Mouse (Mus musculus) B cell, adult 62 days (primary cell): ENCODE measurements around the gene Nxph4. TPM values are rescaled to one million over a fixed set of nuclear protein-coding genes. Genes with fewer than 3 reads are reported as not detected.

Experiments used
- total RNA-seq: library from RNA; stranded (reverse); gene quantifications from 4 replicates; pipeline ENCODE4 v1.2.4, GENCODE M21; 2023

Nxph4 gene
- not detected in 4 replicates for total RNA-seq

DNA sequence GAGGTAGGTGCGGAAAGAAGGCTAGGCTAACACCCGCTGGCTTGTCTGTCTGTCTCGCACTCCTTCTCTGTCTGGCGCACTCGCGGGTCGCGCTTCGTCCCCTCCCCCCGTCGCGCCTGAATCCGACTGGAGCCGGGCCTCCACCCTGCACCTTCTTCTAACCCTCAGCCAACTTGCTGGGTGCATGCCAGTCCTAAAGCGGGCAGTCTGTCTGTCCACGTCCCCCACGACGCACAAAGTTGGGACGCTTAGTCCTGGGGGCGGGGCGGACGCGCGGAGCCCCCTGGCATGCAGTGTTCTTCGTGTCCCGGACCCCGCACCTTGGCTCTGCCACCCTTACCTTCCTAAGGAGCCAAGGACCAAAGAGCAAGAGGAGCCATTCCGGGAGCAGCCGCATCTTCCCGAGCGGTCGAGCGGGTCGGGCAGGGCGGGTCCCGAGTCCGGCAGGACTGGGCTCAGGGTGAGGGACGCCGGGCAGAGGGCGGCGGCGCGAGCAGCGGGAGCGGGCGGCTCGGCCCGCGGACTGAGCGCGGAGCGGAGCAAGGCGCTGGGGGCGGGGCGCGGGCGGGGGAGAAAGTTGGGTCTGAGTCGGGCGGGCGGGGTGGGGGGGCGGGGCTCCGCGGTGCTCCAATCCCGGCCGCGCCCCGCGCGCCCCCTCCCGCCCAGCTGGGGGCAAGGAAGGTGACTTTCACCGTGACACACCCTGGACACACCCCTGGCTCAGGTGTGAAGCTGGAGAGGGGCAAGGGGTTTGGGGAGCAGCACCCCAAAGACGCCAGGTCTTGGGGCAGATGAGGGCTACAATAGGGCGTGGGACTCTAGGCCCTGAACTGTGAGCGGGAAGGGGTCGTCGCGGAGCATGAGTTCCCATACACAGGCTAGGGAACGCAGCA is at the start of gene Nxph4:
Nxph4 (minus strand) TSS at position 524 of the 893 bp plus-strand sequence.

GRCm38 (mm10) chr10:127522088-127522581 is 12.2 kb downstream of the Nxph4 start, which contains the start of gene Shmt2:
Shmt2 (minus strand) TSS chr10:127522444.

GRCm38 (mm10) chr10:127514764-127515163 is 19.6 kb downstream of the Nxph4 start, which contains the start of gene Ndufa4l2:
Ndufa4l2 (plus strand) TSS chr10:127514967.

GRCm38 (mm10) chr10:127500894-127501893 is 33.2 kb downstream of the Nxph4 start, which contains the start of gene Stac3:
Stac3 (plus strand) TSS chr10:127501686.

Other genes with a start within 250 kb of the Nxph4 start
- 99.9 to 129 TPM (median 111 TPM) in 4 replicates for gene Mbd6, start 245.5 kb downstream of the Nxph4 start, total RNA-seq
- 53.5 to 66.7 TPM (median 58.0 TPM) in 4 replicates for gene Mars, start 222.8 kb downstream of the Nxph4 start, total RNA-seq
- 102 to 114 TPM (median 105 TPM) in 4 replicates for gene Arhgap9, start 212.6 kb downstream of the Nxph4 start, total RNA-seq
- not detected in 4 replicates for gene Gli1, start 192.6 kb downstream of the Nxph4 start, total RNA-seq
- gene Inhbe, start 180.1 kb downstream of the Nxph4 start, total RNA-seq = not detected in 4 replicates
- not detected in 4 replicates for gene Inhbc, start 164.1 kb downstream of the Nxph4 start, total RNA-seq
- gene R3hdm2, start 154.2 kb downstream of the Nxph4 start, total RNA-seq = 107 to 131 TPM (median 121 TPM) in 4 replicates
- gene Stac3, start 32.9 kb downstream of the Nxph4 start, total RNA-seq = 6.9 to 12.7 TPM (median 9.6 TPM) in 4 replicates
- gene Ndufa4l2, start 19.6 kb downstream of the Nxph4 start, total RNA-seq = not detected in 4 replicates
- gene Shmt2, start 12.1 kb downstream of the Nxph4 start, total RNA-seq = 49.9 to 65.4 TPM (median 64.7 TPM) in 4 replicates
- gene Lrp1, start 86.6 kb upstream of the Nxph4 start, total RNA-seq = 2.9 to 5.1 TPM (median 3.5 TPM) in 4 replicates
- gene Stat6, start 108.4 kb upstream of the Nxph4 start, total RNA-seq = 230 to 250 TPM (median 232 TPM) in 4 replicates
- 10.0 to 15.6 TPM (median 13.7 TPM) in 4 replicates for gene Nemp1, start 132.3 kb upstream of the Nxph4 start, total RNA-seq
- 34.1 to 42.9 TPM (median 40.1 TPM) in 4 replicates for gene Nab2, start 134.0 kb upstream of the Nxph4 start, total RNA-seq
- gene Myo1a, start 170.6 kb upstream of the Nxph4 start, total RNA-seq = 0.17 to 0.27 TPM in 2 of 4 replicates, not detected in the others
- gene Tac2, start 189.9 kb upstream of the Nxph4 start, total RNA-seq = not detected in 4 replicates
- gene Zbtb39, start 205.0 kb upstream of the Nxph4 start, total RNA-seq = 14.8 to 17.7 TPM (median 16.2 TPM) in 4 replicates
- not detected in 4 replicates for gene Gpr182, start 217.2 kb upstream of the Nxph4 start, total RNA-seq
- gene Rdh1, start 225.2 kb upstream of the Nxph4 start, total RNA-seq = 0.18 to 0.50 TPM in 2 of 4 replicates, not detected in the others
- not detected in 4 replicates for gene Rdh16f1, start 225.2 kb upstream of the Nxph4 start, total RNA-seq
- 0.41 to 0.43 TPM in 2 of 4 replicates, not detected in the others for gene Rdh9, start 241.8 kb upstream of the Nxph4 start, total RNA-seq